Mouse (Mus musculus) embryonic facial prominence, embryonic 10.5 days (tissue): ENCODE results near the gene Wwp2. TPM values are rescaled to one million over a fixed set of nuclear protein-coding genes. Genes with fewer than 3 reads are reported as not detected.

Source experiments
- DNase-seq: peaks from one replicate; pipeline ENCODE4 v3.0.0-alpha.2; 2017; ENCODE audit warnings: low spot score
- H3K27ac ChIP-seq: fragments of 300-500 bp; sonication (generic); replicated peaks from 2 replicates; pipeline ENCODE4 v1.5.1; 2016; ENCODE audit warnings: mild to moderate bottlenecking
- H3K27me3 ChIP-seq: fragments of 300-500 bp; sonication (generic); replicated peaks from 2 replicates; pipeline ENCODE4 v1.6.1; 2016; ENCODE audit warnings: low read depth, mild to moderate bottlenecking; ENCODE audit not compliant: poor library complexity, severe bottlenecking
- H3K36me3 ChIP-seq: fragments of 300-500 bp; sonication (generic); replicated peaks from 2 replicates; pipeline ENCODE4 v1.6.1; 2016; ENCODE audit warnings: mild to moderate bottlenecking, moderate library complexity
- H3K4me1 ChIP-seq: fragments of 300-500 bp; sonication (generic); 2 replicates; pipeline ENCODE4 v1.6.1; 2016
- H3K4me3 ChIP-seq: fragments of 300-500 bp; sonication (generic); 2 replicates; pipeline ENCODE4 v1.5.1; 2016; ENCODE audit warnings: mild to moderate bottlenecking, moderate library complexity
- H3K9me3 ChIP-seq: fragments of 300-500 bp; sonication (generic); 2 replicates; pipeline ENCODE4 v1.6.1; 2016; ENCODE audit warnings: mild to moderate bottlenecking
- WGBS: fragments of 180-500 bp; shearing (Covaris S2); methylation state at CpG from one replicate; pipeline ENCODE4 v1.1.7; 2016; 5-methylcytosine and 5-hydroxymethylcytosine counted together
- polyA plus RNA-seq: library from polyadenylated mRNA; unstranded; fragments of >200 nt; fragmentation: Nextera tagmentation; extraction: Ambion mirVana; gene quantifications from 2 replicates; pipeline ENCODE4 v1.2.1, GENCODE M21; 2016

The Wwp2 gene
- polyA plus RNA-seq, 1 experiment from 2014 or later, result 67.5 TPM

- DNase-seq, result no peak
- Histone ChIP-seq H3K27ac (peak overlapping the region; percentile 40; the same call in 1 of the 2 replicates), H3K36me3 (peaks cover 23% of the 10 kb centered on the region), H3K4me1 (peaks cover 21% of the 10 kb centered on the region), H3K4me3 (no peak overlapping the region), H3K9me3 (no peaks in the 10 kb centered on the region), H3K27me3 (no peaks in the 10 kb centered on the region)
- WGBS, result 85% methylated on average over 4 of the region's 4 CpGs
These were observed 52.9 kb downstream of the Wwp2 start for GRCm38 (mm10) chr8:107489086-107489485.

DNA sequence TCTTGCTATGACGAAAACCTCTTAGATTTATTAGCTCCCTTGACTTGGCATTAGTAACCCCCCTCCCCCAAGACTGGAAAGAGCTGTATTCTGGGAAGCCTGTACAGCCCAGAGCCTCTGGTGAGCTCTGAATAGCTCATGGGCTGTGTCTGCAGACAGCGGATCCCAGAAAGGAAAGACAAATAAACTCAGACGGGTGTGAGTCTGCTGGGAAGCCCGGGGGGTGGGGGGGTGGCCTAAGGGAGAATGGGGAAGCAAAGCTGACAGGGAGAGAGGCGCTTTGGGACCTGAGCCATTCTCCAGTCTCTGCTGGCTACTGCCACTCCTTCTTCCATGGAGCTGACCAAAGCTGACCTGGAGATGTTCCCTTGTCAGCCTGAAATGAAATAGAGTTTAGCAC, 53.8 kb downstream of the Wwp2 start:
- 44% methylated on average over 5 of the region's 5 CpGs for WGBS
- H3K4me1 ChIP-seq, result peaks cover 21% of the 10 kb centered on the region
- no peak for DNase-seq
- peak overlapping the region; percentile 21; the same call in 1 of the 2 replicates for H3K27ac ChIP-seq
- H3K9me3 ChIP-seq, result no peaks in the 10 kb centered on the region
- H3K36me3 ChIP-seq, result peaks cover 21% of the 10 kb centered on the region
- H3K4me3 ChIP-seq, result no peak overlapping the region
- no peaks in the 10 kb centered on the region for H3K27me3 ChIP-seq

DNA sequence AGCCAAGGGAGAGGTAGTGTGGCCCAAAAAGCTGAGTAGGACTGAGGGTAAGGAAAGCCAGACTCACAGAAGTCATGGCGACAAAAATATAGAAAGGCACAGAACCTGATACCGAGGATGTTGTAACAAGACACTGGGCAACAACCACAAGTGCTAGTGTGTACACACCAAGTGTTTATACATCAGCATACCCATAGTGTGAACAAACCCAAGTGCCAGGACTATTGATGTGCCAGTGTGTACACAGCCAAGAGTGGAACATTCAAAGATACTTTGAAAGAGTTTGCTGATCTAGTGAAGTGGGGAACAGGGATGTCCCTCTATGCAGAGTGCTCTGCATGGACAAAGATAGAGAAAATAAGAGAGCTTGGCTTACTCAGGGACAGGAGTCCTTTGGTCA, 54.5 kb downstream of the Wwp2 start:
- WGBS, result 82% methylated on average over 2 of the region's 2 CpGs
- no peaks in the 10 kb centered on the region for H3K27me3 ChIP-seq
- peaks cover 26% of the 10 kb centered on the region for H3K4me1 ChIP-seq
- H3K9me3 ChIP-seq, result no peaks in the 10 kb centered on the region
- H3K36me3 ChIP-seq, result peaks cover 15% of the 10 kb centered on the region
- no peak overlapping the region for H3K4me3 ChIP-seq
- no peak for DNase-seq
- H3K27ac ChIP-seq, result 0 out of 2 replicates have a peak overlapping the region, but pooled peaks have one; percentile 11

- Histone ChIP-seq H3K4me3 (no peak overlapping the region), H3K36me3 (peaks cover 10% of the 10 kb centered on the region; the same call in 1 of the 2 replicates), H3K9me3 (no peaks in the 10 kb centered on the region), H3K27ac (0 out of 2 replicates have a peak overlapping the region, but pooled peaks have one; percentile 24), H3K4me1 (peaks cover 31% of the 10 kb centered on the region), H3K27me3 (no peaks in the 10 kb centered on the region)
- WGBS, result 80% methylated on average over 4 of the region's 4 CpGs
- no peak for DNase-seq
These were observed 55.0 kb downstream of the Wwp2 start for GRCm38 (mm10) chr8:107491212-107491611.

DNA sequence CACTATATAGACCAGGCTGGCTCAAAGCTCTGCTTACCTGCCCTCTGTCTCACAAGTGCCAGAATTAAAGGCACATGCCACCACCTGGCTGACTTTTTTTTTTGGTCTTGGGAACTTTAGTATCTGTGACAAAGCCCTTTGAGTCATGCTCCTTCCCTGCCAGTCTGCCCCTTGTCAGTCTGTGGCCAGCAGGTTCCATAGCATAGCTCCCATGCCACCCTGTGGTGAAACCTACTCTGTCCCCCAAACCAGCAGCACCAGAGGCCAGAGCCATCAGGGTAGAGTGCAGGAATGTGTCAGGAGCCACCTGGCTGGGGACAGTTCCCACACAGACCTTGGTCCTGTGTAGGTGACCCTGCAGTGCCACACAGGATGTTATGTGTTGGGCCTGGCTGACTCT, 55.7 kb downstream of the Wwp2 start:
- Histone ChIP-seq H3K4me3 (no peak overlapping the region), H3K27me3 (no peaks in the 10 kb centered on the region), H3K36me3 (peaks cover 5% of the 10 kb centered on the region; the same call in 1 of the 2 replicates), H3K27ac (peak overlapping the region; percentile 24; the same call in 1 of the 2 replicates), H3K9me3 (no peaks in the 10 kb centered on the region), H3K4me1 (peaks cover 37% of the 10 kb centered on the region)
- no peak for DNase-seq

DNA sequence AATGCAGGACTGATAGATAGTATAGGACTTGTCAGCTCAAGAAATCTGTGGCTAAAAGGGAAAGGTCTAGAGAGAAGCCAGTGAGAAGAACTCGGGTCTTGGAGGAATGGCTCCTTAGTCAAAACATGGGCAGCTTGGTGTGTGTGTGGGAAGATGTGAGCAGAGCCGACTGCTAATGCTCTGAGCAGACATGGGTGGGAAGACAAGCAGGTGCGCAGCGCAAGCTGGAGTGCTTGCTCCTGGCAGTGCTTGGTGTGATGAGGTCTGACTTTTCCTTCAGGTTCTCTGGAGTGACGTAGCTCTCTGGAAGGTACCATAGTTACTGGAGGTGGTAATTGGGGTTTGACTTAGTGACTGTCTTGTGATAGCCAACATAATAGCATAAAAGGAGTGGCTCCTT, 56.6 kb downstream of the Wwp2 start:
- Histone ChIP-seq H3K4me3 (no peak overlapping the region), H3K36me3 (no peaks in the 10 kb centered on the region), H3K4me1 (peaks cover 47% of the 10 kb centered on the region), H3K27me3 (no peaks in the 10 kb centered on the region), H3K9me3 (no peaks in the 10 kb centered on the region), H3K27ac (no peak overlapping the region)
- WGBS, result 92% methylated on average over 5 of the region's 5 CpGs
- no peak for DNase-seq

DNA sequence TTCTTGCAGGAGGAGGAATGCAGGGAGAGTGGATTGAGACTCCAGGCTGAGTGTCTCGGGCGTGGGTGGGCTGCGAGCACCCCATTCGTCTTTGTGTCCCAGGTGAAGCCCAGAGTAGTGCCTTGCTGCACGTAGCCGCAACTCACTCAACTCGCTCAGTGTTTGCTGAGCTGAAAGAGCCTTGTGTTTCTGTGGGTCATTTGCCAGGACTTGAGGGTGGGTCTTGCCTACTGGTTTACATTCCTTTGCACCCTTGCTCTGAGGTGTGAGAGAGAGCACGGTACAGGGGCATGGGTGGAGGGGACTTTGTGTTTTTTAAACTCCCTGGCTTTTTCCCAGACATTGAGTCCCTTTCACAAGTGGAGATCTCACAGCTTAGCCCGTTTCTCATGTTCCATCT, 59.3 kb downstream of the Wwp2 start:
- WGBS, result 90% methylated on average over 9 of the region's 9 CpGs
- peak overlapping the region; percentile 44 for H3K27ac ChIP-seq
- H3K27me3 ChIP-seq, result no peaks in the 10 kb centered on the region
- peaks cover 51% of the 10 kb centered on the region for H3K4me1 ChIP-seq
- no peak for DNase-seq
- H3K9me3 ChIP-seq, result no peaks in the 10 kb centered on the region
- no peaks in the 10 kb centered on the region for H3K36me3 ChIP-seq
- H3K4me3 ChIP-seq, result no peak overlapping the region

DNA sequence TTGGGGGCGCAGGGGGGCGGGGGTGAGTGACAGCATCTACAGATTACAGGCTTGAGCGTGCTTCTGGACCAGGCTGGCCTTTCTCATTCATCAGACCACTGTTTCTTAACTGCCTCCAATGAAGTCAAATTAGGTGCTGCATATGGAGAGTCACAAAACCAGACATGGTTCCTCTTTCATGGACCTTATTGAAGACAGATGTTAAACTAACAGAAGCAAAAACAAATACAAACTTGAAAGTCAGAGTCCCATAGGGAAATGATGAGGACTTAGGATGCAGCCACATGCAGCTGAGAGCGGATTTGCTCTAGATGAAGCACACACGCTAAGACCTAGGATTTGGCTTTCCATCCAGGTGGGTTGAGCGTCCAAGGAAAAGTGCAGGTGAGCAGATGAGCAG, 61.5 kb downstream of the Wwp2 start:
- H3K36me3 ChIP-seq, result no peaks in the 10 kb centered on the region; the same call in 1 of the 2 replicates
- H3K4me3 ChIP-seq, result no peak overlapping the region
- DNase-seq, result peak; percentile 49
- peak overlapping the region; percentile 73 for H3K27ac ChIP-seq
- no peaks in the 10 kb centered on the region for H3K27me3 ChIP-seq
- peaks cover 53% of the 10 kb centered on the region for H3K4me1 ChIP-seq
- H3K9me3 ChIP-seq, result no peaks in the 10 kb centered on the region
- WGBS, result 56% methylated on average over 6 of the region's 6 CpGs

GRCm38 (mm10) chr8:107498390-107498789, 62.2 kb downstream of the Wwp2 start:
- Histone ChIP-seq H3K4me1 (peaks cover 60% of the 10 kb centered on the region), H3K27ac (peak overlapping the region; percentile 60)

GRCm38 (mm10) chr8:107498806-107499205, 62.6 kb downstream of the Wwp2 start:
- peaks cover 64% of the 10 kb centered on the region for H3K4me1 ChIP-seq
- H3K27me3 ChIP-seq, result no peaks in the 10 kb centered on the region
- no peak overlapping the region for H3K4me3 ChIP-seq
- no peaks in the 10 kb centered on the region for H3K9me3 ChIP-seq
- H3K27ac ChIP-seq, result peak overlapping the region; percentile 60
- WGBS, result 71% methylated on average over 8 of the region's 8 CpGs
- DNase-seq, result no peak
- no peaks in the 10 kb centered on the region; the same call in 1 of the 2 replicates for H3K36me3 ChIP-seq

More at GRCm38 (mm10) chr8:107498390-107498789, 62.2 kb downstream of the Wwp2 start:
- no peaks in the 10 kb centered on the region for H3K9me3 ChIP-seq
- no peak overlapping the region for H3K4me3 ChIP-seq
- no peaks in the 10 kb centered on the region for H3K27me3 ChIP-seq
- DNase-seq, result no peak
- H3K36me3 ChIP-seq, result no peaks in the 10 kb centered on the region; the same call in 1 of the 2 replicates
- WGBS, result 52% methylated on average over 1 of the region's 1 CpGs

DNA sequence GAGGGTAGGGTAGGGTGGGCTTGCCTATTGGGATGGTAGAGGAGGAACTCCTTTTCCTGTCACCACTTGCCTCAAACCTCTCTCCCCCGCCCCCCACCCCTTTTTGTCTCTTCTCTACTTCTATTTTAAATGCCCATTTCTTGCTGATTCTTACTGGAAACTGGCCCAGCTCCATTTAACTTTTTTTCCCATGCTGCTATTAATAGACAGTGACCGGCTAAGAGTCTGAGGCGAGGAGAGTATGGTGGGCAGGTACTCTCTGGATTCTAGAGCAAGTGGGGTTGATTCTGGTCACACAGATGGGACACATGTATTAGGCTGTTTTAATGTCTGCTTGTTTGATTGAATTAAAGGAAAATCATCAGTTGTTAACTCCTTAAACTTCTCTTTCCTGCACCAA, 63.4 kb downstream of the Wwp2 start:
- H3K4me3 ChIP-seq, result no peak overlapping the region
- no peaks in the 10 kb centered on the region; the same call in 1 of the 2 replicates for H3K36me3 ChIP-seq
- DNase-seq, result no peak
- 87% methylated on average over 3 of the region's 3 CpGs for WGBS
- no peaks in the 10 kb centered on the region for H3K27me3 ChIP-seq
- H3K9me3 ChIP-seq, result no peaks in the 10 kb centered on the region
- H3K4me1 ChIP-seq, result peaks cover 70% of the 10 kb centered on the region
- no peak overlapping the region for H3K27ac ChIP-seq

DNA sequence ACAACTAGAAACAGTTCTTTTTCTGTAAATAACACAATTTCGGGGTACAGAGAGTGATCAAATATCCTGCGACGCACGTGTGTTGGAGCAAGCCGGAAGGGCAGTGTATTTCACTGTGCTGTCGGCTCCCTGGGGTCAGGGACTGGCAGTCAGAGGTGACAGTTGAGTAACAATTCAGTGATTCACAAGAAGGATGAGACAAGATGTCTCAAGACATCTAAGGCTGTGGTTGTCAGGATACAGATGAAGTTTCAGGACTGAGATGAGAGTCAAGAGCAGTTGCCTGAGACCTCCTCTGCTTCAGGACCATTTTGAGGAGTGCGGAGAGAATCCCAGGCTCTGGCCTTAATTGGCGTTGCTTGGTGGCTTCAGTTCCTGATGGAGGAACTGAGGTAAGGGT, 66.2 kb downstream of the Wwp2 start:
- H3K9me3 ChIP-seq, result no peaks in the 10 kb centered on the region
- H3K27ac ChIP-seq, result peak overlapping the region; percentile 79
- DNase-seq, result no peak
- no peaks in the 10 kb centered on the region for H3K27me3 ChIP-seq
- peaks cover 17% of the 10 kb centered on the region for H3K36me3 ChIP-seq
- WGBS, result 85% methylated on average over 8 of the region's 8 CpGs
- no peak overlapping the region for H3K4me3 ChIP-seq
- H3K4me1 ChIP-seq, result peaks cover 59% of the 10 kb centered on the region

- Histone ChIP-seq H3K27me3 (no peaks in the 10 kb centered on the region), H3K4me1 (peaks cover 54% of the 10 kb centered on the region), H3K4me3 (no peak overlapping the region), H3K9me3 (no peaks in the 10 kb centered on the region), H3K36me3 (peaks cover 22% of the 10 kb centered on the region), H3K27ac (peak overlapping the region; percentile 79)
- no peak for DNase-seq
- WGBS, result 74% methylated on average over 3 of the region's 3 CpGs
These were observed 66.8 kb downstream of the Wwp2 start for GRCm38 (mm10) chr8:107502922-107503321.
